Mouse (Mus musculus): ENCODE measurements around the gene Sis. TPM values are rescaled to one million over a fixed set of nuclear protein-coding genes. Genes with fewer than 3 reads are reported as not detected.

Gene Sis
- polyA plus RNA-seq (2017; shearing (Covaris generic)): under 1 TPM in 1 of 3 experiments, not detected in 2; 0.31 TPM

DNA sequence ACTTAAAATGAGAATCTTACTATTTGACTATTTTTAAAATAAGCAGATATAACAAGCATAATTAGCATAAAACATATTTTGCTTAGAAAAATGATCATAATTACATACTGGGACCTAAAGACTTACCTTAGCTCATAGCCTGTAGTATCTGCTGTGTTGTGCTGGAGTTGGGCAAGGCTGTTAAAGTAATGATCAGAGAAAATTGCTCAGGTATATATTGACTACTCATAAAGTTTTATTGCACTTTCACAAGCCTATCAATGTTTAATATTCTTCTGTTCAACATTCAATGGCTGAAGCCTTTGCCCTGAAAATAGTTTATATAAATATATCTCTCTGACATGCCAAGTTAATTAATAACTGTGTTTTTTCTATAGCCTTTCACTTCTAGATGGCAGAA is at the start of gene Sis:
TSS of gene Sis (minus strand) at position 189 of the 400 bp plus-strand sequence.
- no peak for ATAC-seq

DNA sequence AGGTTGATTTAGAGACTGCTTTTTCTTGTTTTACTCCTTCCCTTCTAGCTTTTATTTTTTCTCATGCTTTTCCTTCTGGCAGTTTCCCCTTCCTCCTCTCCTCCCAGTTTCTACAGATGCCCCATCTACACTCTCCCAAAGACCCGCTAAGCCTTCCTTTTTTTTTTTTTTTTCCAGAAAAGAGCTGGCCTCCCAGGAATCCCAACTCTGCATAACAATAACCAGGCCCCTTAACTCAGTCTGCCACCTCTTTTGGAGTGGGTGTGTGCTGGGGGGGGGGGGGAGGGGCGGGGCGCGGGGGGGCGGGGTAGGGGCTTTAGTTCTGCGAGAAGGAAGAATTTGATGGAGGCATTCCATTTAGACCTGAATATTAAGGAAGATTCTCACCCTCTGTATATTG is 38.4 kb upstream of the Sis start:
- ATAC-seq: no peak

DNA sequence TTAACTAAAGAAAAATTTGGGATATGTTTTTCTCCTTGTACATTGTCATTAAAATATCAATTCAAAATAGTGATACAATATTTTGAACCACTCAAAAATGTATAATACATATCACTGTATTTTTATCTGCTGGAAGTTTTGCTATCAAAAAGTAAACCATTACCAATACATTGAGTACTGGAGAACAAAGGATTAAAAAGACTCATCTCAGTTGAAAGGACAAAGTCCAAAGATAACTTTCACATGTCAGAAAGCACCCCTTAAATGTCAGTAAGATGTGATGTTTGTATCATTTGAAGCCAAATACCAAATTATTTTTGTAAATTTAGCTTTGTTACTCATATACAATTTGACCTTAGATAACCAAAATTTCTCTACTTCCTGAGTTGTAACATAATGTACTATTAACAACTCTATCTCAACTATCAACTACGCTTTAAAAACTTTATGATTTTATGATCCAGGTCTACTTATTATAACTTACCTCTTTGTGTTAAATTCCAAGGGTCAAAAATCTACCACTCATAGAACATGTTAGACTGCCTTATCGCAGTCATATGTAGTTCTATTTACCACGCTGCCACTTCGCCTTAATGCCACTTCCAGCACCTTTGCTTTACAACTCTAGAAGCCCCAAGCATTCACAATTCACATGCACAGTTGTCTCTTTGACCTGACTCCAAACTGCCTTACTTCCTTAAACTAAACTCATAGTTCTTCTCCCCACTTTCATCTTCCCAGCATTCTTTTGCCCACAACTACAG is 35.5 kb upstream of the Sis start:
- ATAC-seq: no peak

DNA sequence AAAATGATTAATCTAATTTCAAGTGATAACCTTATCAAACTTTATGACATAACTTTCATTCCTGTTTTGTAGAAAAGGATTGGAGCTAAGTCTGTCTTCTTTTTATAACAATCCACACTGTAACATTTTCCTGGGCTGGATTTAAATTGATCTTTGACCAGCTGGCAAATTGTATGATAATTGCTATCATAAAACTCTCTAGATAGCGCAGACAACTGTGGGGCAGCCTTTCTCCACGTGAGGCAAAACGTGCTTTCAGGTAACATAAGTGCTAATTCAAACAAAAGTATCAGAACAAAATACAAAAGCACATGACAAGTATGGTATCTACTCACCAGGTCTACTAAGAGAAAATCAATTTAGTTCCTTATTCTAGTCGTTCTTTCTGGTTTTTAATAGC is 29.9 kb upstream of the Sis start:
- no peak for ATAC-seq

DNA sequence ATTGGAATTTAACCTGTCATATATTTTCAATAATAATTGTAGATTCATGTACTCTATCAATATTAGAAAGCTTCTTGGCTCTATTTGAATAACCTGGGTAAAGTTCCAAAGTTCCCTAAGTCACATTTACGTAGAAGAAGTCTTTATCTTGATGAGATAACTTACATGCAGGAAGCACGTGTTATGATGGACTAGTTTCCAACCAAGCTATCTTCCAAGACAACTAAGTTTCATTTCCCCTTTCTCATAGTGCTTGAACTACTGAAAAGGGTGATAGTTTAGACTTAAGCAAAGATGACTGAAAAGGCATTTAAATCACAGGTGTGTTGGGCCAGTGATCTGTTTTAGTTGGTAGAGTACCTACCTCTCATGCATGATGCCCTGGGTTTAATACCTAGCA is 23.3 kb upstream of the Sis start:
- no peak for ATAC-seq

DNA sequence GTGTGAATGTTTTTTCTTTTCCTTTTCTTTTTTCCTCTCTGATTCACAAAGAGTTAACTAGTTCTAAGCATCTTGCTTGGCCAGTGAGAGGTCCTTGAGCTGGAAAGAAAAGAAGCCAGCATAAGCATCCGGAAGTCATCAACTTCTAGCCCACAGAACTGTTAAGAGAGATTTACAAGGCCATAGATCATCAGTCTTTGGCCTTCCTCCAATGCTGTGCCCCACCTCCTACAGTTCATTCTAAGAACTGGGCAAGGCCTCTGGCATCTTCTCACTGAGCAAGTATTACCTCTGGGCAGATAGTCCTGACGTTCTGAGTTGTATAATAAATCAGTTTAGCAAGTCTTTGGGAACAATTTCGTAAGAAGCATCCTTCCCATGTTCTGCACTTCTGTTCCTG is 8.9 kb upstream of the Sis start:
- ATAC-seq: no peak

DNA sequence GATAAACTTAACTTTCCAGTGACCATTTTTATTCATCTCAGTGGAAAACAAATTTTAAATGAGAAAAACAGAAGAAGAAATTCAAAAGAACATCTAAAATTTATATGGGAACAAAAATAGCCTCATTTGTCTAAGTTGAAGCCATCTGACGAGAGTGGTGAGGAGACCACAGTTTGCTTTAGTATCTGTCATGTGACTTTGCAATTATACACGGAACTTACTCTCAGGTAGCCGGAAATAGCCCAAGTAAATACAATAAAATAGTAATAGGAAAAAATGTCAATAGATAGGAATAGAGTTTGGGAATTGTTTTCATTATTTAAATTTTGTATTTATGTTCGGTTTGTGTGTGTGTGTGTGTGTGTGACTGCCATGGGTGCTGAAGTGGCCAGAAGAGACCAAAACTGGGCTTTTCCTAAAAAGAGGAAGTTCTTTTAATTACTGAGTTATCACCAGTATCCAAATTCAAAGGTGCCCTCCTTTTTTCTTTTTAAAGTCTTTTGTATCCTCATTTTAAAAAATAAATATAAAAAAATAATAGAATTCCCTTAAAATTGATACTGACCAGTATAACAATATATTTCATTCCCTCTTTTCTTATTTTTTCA is 48.6 kb downstream of the Sis start:
- no peak for ATAC-seq

DNA sequence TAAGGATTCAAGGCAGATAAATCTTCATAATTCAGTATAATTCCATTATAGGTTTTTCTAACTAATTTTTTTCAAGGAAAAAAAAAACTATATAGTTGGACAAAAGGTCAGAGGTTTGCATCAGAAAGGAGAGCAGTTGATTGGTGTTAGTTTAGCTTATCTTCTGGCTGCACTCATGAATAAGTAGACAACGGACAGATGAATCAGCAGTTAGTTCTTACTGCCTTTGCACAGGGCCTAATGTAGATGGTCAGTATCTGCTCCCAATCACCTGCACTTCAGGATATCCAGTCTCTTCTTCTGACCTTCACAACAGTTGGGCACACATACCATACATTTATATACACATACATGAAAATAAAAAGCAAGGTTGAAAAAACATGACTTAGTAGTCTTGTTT is 85.2 kb downstream of the Sis start:
- no peak for ATAC-seq

DNA sequence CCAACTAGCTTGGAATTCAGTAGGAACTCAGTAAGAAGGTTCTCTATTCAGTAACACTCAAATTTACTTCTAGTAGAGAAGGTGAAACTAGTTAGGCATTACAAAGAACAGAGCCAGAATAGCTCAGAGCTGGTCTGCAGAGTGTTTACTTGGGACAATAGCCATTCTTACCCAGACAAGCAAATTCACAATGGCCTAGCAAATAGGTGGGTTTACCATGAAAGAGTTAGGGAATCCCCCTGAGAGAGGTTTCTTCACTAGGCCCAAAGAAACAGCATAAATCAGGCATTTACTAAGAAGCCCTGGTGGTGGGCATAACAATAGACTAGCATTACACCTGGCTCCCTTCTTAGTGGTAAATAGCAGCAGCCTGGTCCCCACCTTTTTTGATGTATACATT is 99.5 kb downstream of the Sis start:
- ATAC-seq: no peak

DNA sequence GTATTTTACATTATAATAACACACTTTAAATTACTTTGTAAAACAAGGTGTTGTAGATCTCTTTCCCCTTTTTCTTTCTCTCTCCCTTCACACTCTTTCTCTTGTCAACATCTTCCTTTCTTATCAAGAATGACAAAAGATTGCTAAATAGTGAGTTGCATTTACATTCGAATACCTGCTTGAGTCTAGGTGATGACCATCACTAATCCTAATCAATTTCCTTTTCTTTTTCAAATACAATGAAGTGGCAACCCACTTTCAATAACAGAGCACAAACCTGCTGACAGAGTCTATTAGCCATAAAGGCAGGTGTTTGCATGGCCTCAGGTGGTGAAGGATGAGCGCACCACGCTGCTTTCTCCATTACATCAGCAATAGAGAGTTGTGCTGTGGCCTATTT is 108.9 kb downstream of the Sis start:
- ATAC-seq: no peak

DNA sequence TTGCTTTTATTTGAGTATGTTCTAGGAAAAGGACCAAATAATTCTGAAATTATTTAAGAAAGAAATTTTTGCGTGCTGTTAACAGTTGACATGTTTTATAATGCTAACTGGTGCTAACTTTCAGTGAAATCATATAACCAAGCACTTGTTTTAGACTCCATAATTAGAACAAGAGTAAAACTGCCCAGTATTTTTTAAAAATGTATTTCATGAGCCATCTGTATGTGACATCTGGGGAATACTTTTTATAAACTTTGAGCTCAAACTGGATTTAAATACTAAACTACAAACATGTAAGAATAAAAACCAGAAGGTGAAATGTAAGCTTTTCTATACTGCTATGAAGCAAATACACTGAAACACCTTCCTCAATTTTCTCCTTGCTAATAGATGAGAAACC is 112.3 kb downstream of the Sis start:
- no peak for ATAC-seq

DNA sequence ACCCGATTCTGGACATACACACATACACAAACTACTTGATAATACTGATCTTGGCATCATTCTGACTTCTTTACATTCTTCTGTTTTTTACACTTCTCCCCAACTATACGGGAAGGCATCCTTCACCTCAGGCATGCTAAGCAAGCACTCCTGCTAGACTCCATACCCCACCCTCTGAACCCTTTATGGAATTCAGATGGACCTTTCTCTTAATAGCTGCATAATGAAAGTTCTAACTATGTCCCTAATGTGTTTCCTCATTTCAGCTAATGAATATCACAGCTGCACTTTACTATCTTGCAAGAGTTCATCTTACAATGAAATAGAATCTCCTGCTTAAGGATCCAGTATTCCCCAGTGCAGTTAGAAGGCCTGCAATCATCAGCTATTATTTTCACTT is 127.0 kb downstream of the Sis start:
- ATAC-seq: no peak

Other genes with a start within 250 kb of the Sis start
- gene Slitrk3, start 89.9 kb upstream of the Sis start, polyA plus RNA-seq (2017; shearing (Covaris generic)): not detected

Data from inflammation-experienced regulatory T-cells, adult 6 months (primary cell).